Mouse (Mus musculus) CD8-positive naive resting alpha-beta T cell, adult 2 months (primary cell): ENCODE results near the gene Hnrnpa0.

Experiments
- DNase-seq, 2 experiments: peaks; one replicate each; pipeline ENCODE4 v3.0.0; 2022; ENCODE audit warnings: low read depth in 2 of 2, low spot score in 2 of 2

Hnrnpa0 gene

GRCm38 (mm10) chr13:58126862-58127765 lies 1.2 kb downstream of the Hnrnpa0 start:
- no peak for DNase-seq

GRCm38 (mm10) chr13:58126126-58126525 lies 2.2 kb downstream of the Hnrnpa0 start:
- peak; percentile 42 to 67 for DNase-seq

- DNase-seq, result no peak
These were observed 3.4 kb downstream of the Hnrnpa0 start for GRCm38 (mm10) chr13:58124989-58125388.

- no peak for DNase-seq
These were observed 4.1 kb downstream of the Hnrnpa0 start for GRCm38 (mm10) chr13:58124278-58124677.

GRCm38 (mm10) chr13:58123381-58123780 lies 5.0 kb downstream of the Hnrnpa0 start:
- no peak for DNase-seq

- no peak for DNase-seq
These were observed 5.5 kb downstream of the Hnrnpa0 start for GRCm38 (mm10) chr13:58122786-58123297.

- peak; percentile 72 to 73 for DNase-seq
These were observed 10.9 kb downstream of the Hnrnpa0 start for GRCm38 (mm10) chr13:58117318-58118017.

GRCm38 (mm10) chr13:58116801-58117200 lies 11.6 kb downstream of the Hnrnpa0 start:
- DNase-seq, result no peak

GRCm38 (mm10) chr13:58115227-58115626 lies 13.1 kb downstream of the Hnrnpa0 start:
- no peak for DNase-seq

GRCm38 (mm10) chr13:58113061-58113900 lies 15.1 kb downstream of the Hnrnpa0 start, which contains the start of gene Klhl3:
Klhl3 (minus strand) TSS chr13:58113592.
- DNase-seq, result peak; percentile 45 to 70

GRCm38 (mm10) chr13:58112601-58113041 lies 15.7 kb downstream of the Hnrnpa0 start:
- DNase-seq, result no peak

- DNase-seq, result no peak
These were observed 16.2 kb downstream of the Hnrnpa0 start for GRCm38 (mm10) chr13:58112191-58112590.

GRCm38 (mm10) chr13:58111306-58111705 lies 17.1 kb downstream of the Hnrnpa0 start:
- DNase-seq, result no peak

GRCm38 (mm10) chr13:58090643-58091042 lies 37.7 kb downstream of the Hnrnpa0 start:
- DNase-seq, result no peak

GRCm38 (mm10) chr13:58084396-58084795 lies 44.0 kb downstream of the Hnrnpa0 start:
- no peak for DNase-seq

- no peak for DNase-seq
These were observed 44.8 kb downstream of the Hnrnpa0 start for GRCm38 (mm10) chr13:58083521-58083920.

- no peak for DNase-seq
These were observed 45.3 kb downstream of the Hnrnpa0 start for GRCm38 (mm10) chr13:58083048-58083447.

- DNase-seq, result no peak
These were observed 50.0 kb downstream of the Hnrnpa0 start for GRCm38 (mm10) chr13:58078361-58078760.
